Mouse (Mus musculus): Measurements from ENCODE around the gene Smc1a. TPM values are rescaled to one million over a fixed set of nuclear protein-coding genes. Genes with fewer than 3 reads are reported as not detected.
"Not testable (repeated sequence)": the region's sequence is repeated elsewhere in the genome, so short reads cannot be mapped to it uniquely, and the experiment has no call there.

The Smc1a gene
- 10 to 100 TPM; 15.4 to 20.1 TPM for total RNA-seq (2021)
- long read RNA-seq, experiment 1, full-length matches to known transcripts: 2 of 4 reads
- long read RNA-seq, experiment 1, partial matches to known transcripts: 1 of 4 reads
- long read RNA-seq, experiment 1, other reads (novel, unspliced or antisense): 1 of 4 reads
- long read RNA-seq, experiment 2, full-length matches to known transcripts: 9 of 9 reads
- long read RNA-seq, experiment 2, partial matches to known transcripts: 0 of 9 reads
- long read RNA-seq, experiment 2, other reads (novel, unspliced or antisense): 0 of 9 reads

- intact Hi-C loops (cut with DNase I): no loop called here
- DNase-seq: peak; percentile 80 to 81
Observed at GRCm38 (mm10) chrX:152016151-152017145, at the start of gene Smc1a, which contains the start of gene Ribc1. TSS of gene Smc1a (plus strand) at chrX:152016428. TSS of gene Ribc1 (minus strand) at chrX:152016295.

- no peak for DNase-seq
- intact Hi-C loops (cut with DNase I): no loop called here
Observed at GRCm38 (mm10) chrX:151999006-151999710, 17.1 kb upstream of the Smc1a start.

GRCm38 (mm10) chrX:152001182-152001684 is 15.0 kb upstream of the Smc1a start:
- intact Hi-C loops (cut with DNase I): no loop called here
- DNase-seq: no peak

- peak; percentile 54 to 81 for DNase-seq
- intact Hi-C loops (cut with DNase I): no loop called here
Observed at GRCm38 (mm10) chrX:152001737-152002710, 14.2 kb upstream of the Smc1a start, which contains the start of gene Hsd17b10. TSS of gene Hsd17b10 (plus strand) at chrX:152001845.

- intact Hi-C loops (cut with DNase I): no loop called here
- no peak for DNase-seq
Observed at GRCm38 (mm10) chrX:152002865-152003264, 13.4 kb upstream of the Smc1a start.

- DNase-seq: no peak
- intact Hi-C loops (cut with DNase I): no loop called here
Observed at GRCm38 (mm10) chrX:152007863-152008262, 8.4 kb upstream of the Smc1a start.

GRCm38 (mm10) chrX:152015752-152016150 is 477 bp upstream of the Smc1a start:
- intact Hi-C loops (cut with DNase I): no loop called here
- DNase-seq: no peak

GRCm38 (mm10) chrX:152017186-152017585 is 958 bp downstream of the Smc1a start:
- intact Hi-C loops (cut with DNase I): no loop called here
- no peak for DNase-seq

GRCm38 (mm10) chrX:152019294-152019693 is 3.1 kb downstream of the Smc1a start:
- intact Hi-C loops (cut with DNase I): no loop called here
- no peak for DNase-seq

- no peak for DNase-seq
- intact Hi-C loops (cut with DNase I): no loop called here
Observed at GRCm38 (mm10) chrX:152039865-152040264, 23.6 kb downstream of the Smc1a start.

GRCm38 (mm10) chrX:152047230-152047629 is 31.0 kb downstream of the Smc1a start:
- intact Hi-C loops (cut with DNase I): no loop called here
- no peak for DNase-seq

- intact Hi-C loops (cut with DNase I): no loop called here
Observed at GRCm38 (mm10) chrX:152052546-152052945, 36.3 kb downstream of the Smc1a start.

GRCm38 (mm10) chrX:152054094-152054493 is 37.9 kb downstream of the Smc1a start:
- intact Hi-C loops (cut with DNase I): no loop called here
- DNase-seq: no peak

More at GRCm38 (mm10) chrX:152052546-152052945, 36.3 kb downstream of the Smc1a start:
- DNase-seq: no peak

- intact Hi-C loops (cut with DNase I): no loop called here
- no peak for DNase-seq
Observed at GRCm38 (mm10) chrX:152065674-152066073, 49.4 kb downstream of the Smc1a start.

- intact Hi-C loops (cut with DNase I): no loop called here
- DNase-seq: no peak
Observed at GRCm38 (mm10) chrX:152067789-152068188, 51.6 kb downstream of the Smc1a start.

- DNase-seq: peak in 1 of 2 experiments; percentile 23
- intact Hi-C loops (cut with DNase I): not testable (repeated sequence)
Observed at GRCm38 (mm10) chrX:152089832-152090614, 73.8 kb downstream of the Smc1a start.

- DNase-seq: no peak
- intact Hi-C loops (cut with DNase I): no loop called here
Observed at GRCm38 (mm10) chrX:152097572-152097971, 81.3 kb downstream of the Smc1a start.

Data from gastrocnemius, postnatal 36 days (tissue).